Mouse (Mus musculus) kidney, adult 9 months (tissue): ENCODE measurements around the gene Gapvd1.
"Not testable (repeated sequence)": the region's sequence is repeated elsewhere in the genome, so short reads cannot be mapped to it uniquely, and the experiment has no call there.

Experiments
- DNase-seq: peaks from one replicate; pipeline ENCODE4 v3.0.0; 2022

Gene Gapvd1

GRCm38 (mm10) chr2:34771368-34772226, 16.6 kb upstream of the Gapvd1 start, which contains the start of gene Hspa5:
TSS of gene Hspa5 (plus strand) at chr2:34771970.
- DNase-seq: peak; percentile 100

DNA sequence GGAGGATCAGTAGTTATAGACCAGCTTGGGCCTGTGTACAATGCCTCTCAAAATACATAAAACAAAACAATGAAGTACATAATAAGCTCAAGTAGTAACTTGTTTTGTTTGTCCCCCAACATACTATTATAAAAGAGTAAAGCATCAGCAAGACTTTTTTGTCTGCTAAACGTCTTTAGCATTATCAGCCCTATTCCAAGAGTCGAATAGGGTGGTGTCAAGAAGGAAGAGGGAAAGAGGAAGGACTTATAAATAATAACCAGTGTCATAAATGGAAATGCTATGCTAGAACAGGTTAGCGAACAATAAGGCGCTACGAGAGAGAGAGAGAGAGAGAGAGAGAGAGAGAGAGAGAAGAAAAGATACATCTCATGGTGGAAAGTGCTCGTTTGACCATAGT, 15.9 kb upstream of the Gapvd1 start:
- DNase-seq: no peak

- no peak for DNase-seq
Measured at GRCm38 (mm10) chr2:34770049-34770448, 15.0 kb upstream of the Gapvd1 start.

- DNase-seq: no peak
Measured at GRCm38 (mm10) chr2:34764801-34765200, 9.8 kb upstream of the Gapvd1 start.

DNA sequence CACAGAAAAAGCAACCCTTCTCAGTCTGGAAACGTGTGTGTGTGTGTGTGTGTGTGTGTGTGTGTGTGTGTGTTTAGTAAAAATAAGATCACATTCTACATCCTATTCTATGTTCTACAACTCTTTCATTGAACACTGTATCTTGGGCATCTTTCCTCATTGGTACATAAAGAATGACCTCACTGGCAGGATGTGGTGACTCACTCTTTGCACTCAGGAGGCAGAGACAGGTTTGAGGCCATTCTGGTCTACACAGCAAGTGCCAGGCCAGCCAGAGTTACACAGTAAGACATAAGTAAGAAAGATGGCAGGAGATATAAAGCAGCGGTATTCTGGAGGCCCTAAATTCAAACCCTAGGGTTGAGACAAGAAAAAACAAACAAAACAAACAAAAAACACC, 7.8 kb upstream of the Gapvd1 start:
- no peak for DNase-seq

GRCm38 (mm10) chr2:34762174-34762573, 7.1 kb upstream of the Gapvd1 start:
- no peak for DNase-seq

GRCm38 (mm10) chr2:34761272-34761671, 6.2 kb upstream of the Gapvd1 start:
- DNase-seq: not testable (repeated sequence)

GRCm38 (mm10) chr2:34757341-34757740, 2.3 kb upstream of the Gapvd1 start:
- DNase-seq: no peak

DNA sequence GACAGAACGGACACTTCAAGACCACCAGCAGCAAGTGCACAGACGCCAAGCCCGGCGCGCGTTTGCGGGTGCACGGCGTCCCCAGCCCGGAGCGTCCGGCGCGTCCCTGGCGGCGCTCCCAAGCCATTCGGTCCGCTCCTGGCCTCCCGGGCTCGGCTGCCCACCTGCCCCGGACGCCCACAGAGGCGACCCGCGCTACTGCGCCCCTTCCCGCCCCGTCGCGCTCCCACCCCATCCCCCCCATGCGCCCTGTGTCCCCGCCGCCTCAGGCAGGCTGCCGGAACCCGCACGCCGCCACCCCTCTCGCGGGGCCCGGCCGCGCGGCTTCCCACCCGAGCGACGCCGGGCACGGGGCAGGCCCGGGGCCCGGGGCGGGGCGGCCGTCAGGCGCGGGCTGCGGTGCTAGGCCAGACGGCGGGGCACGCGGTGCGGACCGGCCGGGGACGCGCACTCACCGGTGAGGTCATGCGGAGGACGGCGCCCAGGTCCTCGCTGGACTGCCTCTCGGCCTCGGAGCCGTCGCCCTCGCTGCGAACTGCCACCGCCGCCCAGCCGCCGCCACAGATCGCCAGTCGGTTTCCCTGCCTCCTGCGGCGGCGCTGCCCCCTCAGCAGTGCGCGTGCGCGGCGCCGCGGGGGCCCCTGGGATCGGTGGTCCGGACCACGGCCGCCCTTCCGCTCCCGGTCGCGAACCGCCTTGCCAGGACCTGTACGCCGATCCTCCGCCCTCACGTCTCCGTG, 1.1 kb downstream of the Gapvd1 start:
- peak; percentile 85 for DNase-seq

- DNase-seq: no peak
Measured at GRCm38 (mm10) chr2:34750245-34750644, 4.8 kb downstream of the Gapvd1 start.

DNA sequence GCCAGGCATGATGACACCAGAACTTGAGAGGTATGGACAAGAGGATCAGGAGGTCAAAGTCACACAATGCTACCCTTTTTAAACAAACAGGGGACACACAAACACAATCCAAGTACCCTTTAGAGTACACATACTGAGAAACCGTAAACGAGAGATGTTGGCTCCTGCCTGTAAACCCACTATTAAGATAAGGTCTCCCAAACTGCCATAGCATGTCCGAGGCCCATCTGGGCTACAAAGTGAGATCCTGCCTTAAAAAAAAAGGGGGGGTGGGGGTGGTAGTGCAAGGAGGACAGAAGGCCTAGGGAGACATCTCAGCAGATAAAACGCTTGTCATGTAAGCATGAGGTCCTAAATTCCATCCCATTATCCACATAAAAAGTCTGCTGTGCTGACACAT, 6.6 kb downstream of the Gapvd1 start:
- DNase-seq: no peak

GRCm38 (mm10) chr2:34745673-34746072, 9.4 kb downstream of the Gapvd1 start:
- no peak for DNase-seq

DNA sequence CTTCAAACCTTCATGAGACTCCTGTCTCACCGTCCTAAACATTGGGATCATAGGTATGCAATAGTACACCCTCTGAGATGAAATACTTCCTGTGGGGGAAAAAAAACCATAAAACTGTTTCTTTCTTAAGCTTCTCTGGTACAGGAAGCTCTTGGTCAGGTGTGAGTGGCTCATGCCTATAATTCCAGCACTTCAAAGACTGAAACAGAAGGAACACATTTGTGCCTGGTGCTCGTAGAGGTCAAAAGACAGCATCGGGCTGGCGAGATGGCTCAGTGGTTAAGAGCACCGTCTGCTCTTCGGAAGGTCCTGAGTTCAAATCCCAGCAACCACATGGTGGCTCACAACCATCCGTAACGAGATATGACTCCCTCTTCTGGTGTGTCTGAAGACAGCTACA, 10.6 kb downstream of the Gapvd1 start:
- no peak for DNase-seq

GRCm38 (mm10) chr2:34742675-34743074, 12.4 kb downstream of the Gapvd1 start:
- no peak for DNase-seq

DNA sequence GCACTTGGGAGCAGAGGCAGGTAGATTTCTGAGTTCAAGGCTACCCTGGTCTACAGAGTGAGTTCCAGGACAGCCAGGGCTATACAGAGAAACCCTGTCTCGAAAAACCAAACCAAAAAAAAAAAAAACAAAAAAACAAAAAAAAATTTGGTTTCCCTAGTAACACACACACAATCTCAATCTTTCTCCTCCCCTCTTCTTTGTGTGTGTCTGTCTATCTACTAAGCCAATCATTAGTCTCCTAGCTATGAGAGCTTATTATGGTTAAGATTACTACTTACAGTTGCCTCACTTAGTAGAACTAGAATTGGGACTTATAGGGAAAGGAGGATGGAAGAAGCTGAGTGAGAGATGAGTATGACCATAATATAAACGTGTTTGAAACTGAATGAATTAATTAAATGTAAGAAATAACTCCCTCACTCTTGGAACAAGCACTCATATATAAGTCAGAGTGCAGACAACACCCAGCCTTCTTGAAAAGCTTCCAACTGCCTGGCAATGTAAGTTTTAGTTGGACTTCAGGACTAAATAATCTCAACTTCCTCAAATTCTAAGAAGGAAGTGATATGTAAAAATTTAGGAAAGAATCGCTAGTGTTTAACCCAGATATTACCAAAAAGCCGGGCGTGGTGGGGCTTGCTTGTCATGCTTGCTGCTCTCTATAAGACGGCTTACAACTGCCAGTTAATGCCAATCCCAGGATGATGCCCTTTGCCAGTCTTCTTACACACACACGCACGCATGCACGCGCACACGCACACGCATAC, 13.5 kb downstream of the Gapvd1 start:
- no peak for DNase-seq

DNA sequence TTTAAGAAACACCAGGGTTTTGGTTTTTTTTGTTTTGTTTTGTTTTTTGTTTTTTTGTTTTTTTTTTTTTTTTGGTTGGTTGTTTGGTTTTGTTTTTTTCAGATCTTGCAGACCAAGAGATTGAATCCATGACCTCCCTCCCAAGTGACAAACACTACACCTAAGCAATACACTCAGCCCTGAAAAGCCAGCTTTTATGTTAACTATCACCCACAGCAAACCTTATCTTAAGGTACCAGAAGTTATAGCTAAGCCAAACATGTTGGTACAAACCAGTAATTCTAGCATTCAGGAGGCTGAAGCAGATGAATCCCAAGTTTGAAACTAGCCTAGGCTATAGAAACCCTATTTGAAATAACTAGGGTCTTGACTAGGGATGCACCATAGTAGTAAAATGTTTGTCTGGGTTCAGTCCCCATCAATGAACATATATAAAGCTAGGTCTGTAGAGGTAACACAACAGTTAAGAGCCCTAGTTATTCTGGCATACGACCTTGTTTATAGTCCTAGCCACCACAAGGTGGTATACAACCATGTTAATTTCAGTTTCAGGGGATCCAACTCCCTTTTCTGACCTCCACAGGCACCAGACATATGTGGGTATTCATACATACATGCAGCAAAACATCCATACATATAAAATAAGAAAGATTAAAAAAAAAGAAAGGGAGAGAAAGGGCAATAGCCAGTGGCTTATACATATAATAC, 15.2 kb downstream of the Gapvd1 start:
- no peak for DNase-seq

DNA sequence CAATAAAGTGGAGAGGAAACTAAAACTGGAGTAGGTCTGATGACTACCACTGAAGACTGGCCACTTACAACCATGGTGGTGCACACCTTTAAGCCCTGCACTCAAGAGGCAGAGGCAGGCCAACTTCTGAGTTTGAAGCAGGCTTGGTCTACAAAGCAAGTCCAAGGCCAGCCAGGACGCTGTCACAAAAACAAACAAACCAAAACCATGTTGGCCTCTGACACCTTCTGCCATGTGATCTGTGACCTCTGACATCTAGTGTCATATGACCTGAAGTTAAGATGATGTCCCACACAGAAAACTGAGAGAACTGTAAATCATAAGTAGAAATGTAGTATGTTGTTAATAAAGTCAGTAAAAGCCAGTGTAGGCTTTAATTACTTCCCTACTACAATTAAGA, 17.1 kb downstream of the Gapvd1 start:
- no peak for DNase-seq

- no peak for DNase-seq
Measured at GRCm38 (mm10) chr2:34736626-34737025, 18.4 kb downstream of the Gapvd1 start.

GRCm38 (mm10) chr2:34727045-34727728, 27.8 kb downstream of the Gapvd1 start:
- no peak for DNase-seq

DNA sequence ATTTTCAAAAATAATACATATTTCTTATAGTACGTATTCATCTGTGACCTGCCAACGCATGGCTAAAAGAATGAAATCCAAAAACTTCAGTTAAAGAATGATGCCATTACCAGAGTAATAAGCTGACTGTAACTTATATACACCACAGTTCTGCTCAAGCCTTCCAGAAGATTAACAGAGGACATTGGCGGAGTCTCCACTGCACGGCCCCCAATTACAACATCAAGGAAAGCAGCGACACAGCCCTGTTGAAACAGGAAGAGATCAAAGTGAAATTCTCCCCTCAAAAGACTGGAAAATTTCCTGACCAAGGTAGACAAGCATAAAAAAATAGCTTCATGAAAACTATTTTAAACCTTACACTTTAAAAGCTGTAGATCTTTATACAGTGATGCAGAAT, 29.8 kb downstream of the Gapvd1 start:
- no peak for DNase-seq

- no peak for DNase-seq
Measured at GRCm38 (mm10) chr2:34718196-34718595, 36.8 kb downstream of the Gapvd1 start.

GRCm38 (mm10) chr2:34711904-34712303, 43.1 kb downstream of the Gapvd1 start:
- no peak for DNase-seq
